Mouse (Mus musculus): ENCODE results near the gene Spock1. TPM values are rescaled to one million over a fixed set of nuclear protein-coding genes. Genes with fewer than 3 reads are reported as not detected.

The Spock1 gene
- total and polyA plus RNA-seq, 2 experiments from 2014 or later = 64.6 to 69.4 TPM

GRCm38 (mm10) chr13:57640968-57641367 is 267.2 kb downstream of the Spock1 start:
- Histone ChIP-seq H3K9me3 (ENCODE audit: low read length) (no peaks in the 10 kb centered on the region), H3K27me3 (ENCODE audit: insufficient read depth, low read length) (no peaks in the 10 kb centered on the region), H3K9ac (no peak overlapping the region), H3K27ac (ENCODE audit: low read depth, low read length) (no peak overlapping the region), H3K36me3 (ENCODE audit: insufficient read depth) (no peaks in the 10 kb centered on the region), H3K4me1 (ENCODE audit: insufficient read depth) (0 out of 2 replicates have a peak, but pooled peaks cover 10% of the 10 kb centered on the region), H3K4me3 (ENCODE audit: low read depth, low read length) (no peak overlapping the region), H3K4me2 (ENCODE audit: low read depth) (no peak overlapping the region)
- 67% methylated on average over 2 of the region's 2 CpGs for WGBS
- ATAC-seq = no peak
- TF ChIP-seq CTCF (IDR thresholded peaks at IDR 0.05; ENCODE audit: low read depth) = no peak
- no peak for DNase-seq

- H3K36me3 ChIP-seq (ENCODE audit: insufficient read depth) = no peaks in the 10 kb centered on the region
- ATAC-seq = peak; percentile 74
These were observed 269.3 kb downstream of the Spock1 start for GRCm38 (mm10) chr13:57638820-57639219.

GRCm38 (mm10) chr13:57637606-57638132 is 270.5 kb downstream of the Spock1 start:
- Histone ChIP-seq H3K27ac (ENCODE audit: low read depth, low read length) (peak overlapping the region; percentile 74), H3K27me3 (ENCODE audit: insufficient read depth, low read length) (no peaks in the 10 kb centered on the region), H3K4me2 (ENCODE audit: low read depth) (peak overlapping the region; percentile 19), H3K36me3 (ENCODE audit: insufficient read depth) (no peaks in the 10 kb centered on the region), H3K9ac (no peak overlapping the region), H3K9me3 (ENCODE audit: low read length) (no peaks in the 10 kb centered on the region), H3K4me1 (ENCODE audit: insufficient read depth) (0 out of 2 replicates have a peak, but pooled peaks cover 8% of the 10 kb centered on the region), H3K4me3 (ENCODE audit: low read depth, low read length) (no peak overlapping the region)
- 43% methylated on average over 15 of the region's 15 CpGs for WGBS
- no peak for TF ChIP-seq CTCF (IDR thresholded peaks at IDR 0.05; ENCODE audit: low read depth)
- ATAC-seq (0 out of 2 replicates have a peak, but pooled peaks have one; percentile 34), DNase-seq (peak; percentile 50)

More at GRCm38 (mm10) chr13:57638820-57639219, 269.3 kb downstream of the Spock1 start:
- 0 out of 2 replicates have a peak, but pooled peaks cover 10% of the 10 kb centered on the region for H3K4me1 ChIP-seq (ENCODE audit: insufficient read depth)
- peak overlapping the region; percentile 74 for H3K27ac ChIP-seq (ENCODE audit: low read depth, low read length)
- H3K9me3 ChIP-seq (ENCODE audit: low read length) = no peaks in the 10 kb centered on the region
- TF ChIP-seq CTCF (IDR thresholded peaks at IDR 0.05; ENCODE audit: low read depth) = no peak
- H3K4me2 ChIP-seq (ENCODE audit: low read depth) = no peak overlapping the region
- WGBS = 51% methylated on average over 5 of the region's 5 CpGs
- H3K27me3 ChIP-seq (ENCODE audit: insufficient read depth, low read length) = no peaks in the 10 kb centered on the region
- no peak overlapping the region for H3K9ac ChIP-seq
- DNase-seq = peak; percentile 83
- no peak overlapping the region for H3K4me3 ChIP-seq (ENCODE audit: low read depth, low read length)

- Histone ChIP-seq H3K9ac (no peak overlapping the region), H3K4me2 (ENCODE audit: low read depth) (peak overlapping the region; percentile 19), H3K27me3 (ENCODE audit: insufficient read depth, low read length) (no peaks in the 10 kb centered on the region), H3K9me3 (ENCODE audit: low read length) (no peaks in the 10 kb centered on the region), H3K4me1 (ENCODE audit: insufficient read depth) (0 out of 2 replicates have a peak, but pooled peaks cover 8% of the 10 kb centered on the region), H3K4me3 (ENCODE audit: low read depth, low read length) (no peak overlapping the region), H3K27ac (ENCODE audit: low read depth, low read length) (peak overlapping the region; percentile 74), H3K36me3 (ENCODE audit: insufficient read depth) (no peaks in the 10 kb centered on the region)
- ATAC-seq (0 out of 2 replicates have a peak, but pooled peaks have one; percentile 5), DNase-seq (peak; percentile 39)
- TF ChIP-seq CTCF (IDR thresholded peaks at IDR 0.05; ENCODE audit: low read depth) = no peak
- 49% methylated on average over 10 of the region's 10 CpGs for WGBS
These were observed 271.0 kb downstream of the Spock1 start for GRCm38 (mm10) chr13:57637080-57637572.

GRCm38 (mm10) chr13:57636196-57637015 is 271.7 kb downstream of the Spock1 start:
- H3K4me3 ChIP-seq (ENCODE audit: low read depth, low read length) = no peak overlapping the region
- 41% methylated on average over 10 of the region's 10 CpGs for WGBS
- no peaks in the 10 kb centered on the region for H3K36me3 ChIP-seq (ENCODE audit: insufficient read depth)
- no peak for TF ChIP-seq CTCF (IDR thresholded peaks at IDR 0.05; ENCODE audit: low read depth)
- no peaks in the 10 kb centered on the region for H3K9me3 ChIP-seq (ENCODE audit: low read length)
- H3K27me3 ChIP-seq (ENCODE audit: insufficient read depth, low read length) = no peaks in the 10 kb centered on the region
- peak; percentile 48 for DNase-seq
- peak overlapping the region; percentile 74 for H3K27ac ChIP-seq (ENCODE audit: low read depth, low read length)
- no peak overlapping the region for H3K4me2 ChIP-seq (ENCODE audit: low read depth)
- ATAC-seq = no peak
- H3K9ac ChIP-seq = no peak overlapping the region
- H3K4me1 ChIP-seq (ENCODE audit: insufficient read depth) = 0 out of 2 replicates have a peak, but pooled peaks cover 8% of the 10 kb centered on the region

- no peak for DNase-seq
- no peaks in the 10 kb centered on the region for H3K9me3 ChIP-seq (ENCODE audit: low read length)
- no peaks in the 10 kb centered on the region for H3K27me3 ChIP-seq (ENCODE audit: insufficient read depth, low read length)
- H3K27ac ChIP-seq (ENCODE audit: low read depth, low read length) = no peak overlapping the region
- peak; percentile 51 for ATAC-seq
- no peaks in the 10 kb centered on the region for H3K4me1 ChIP-seq (ENCODE audit: insufficient read depth)
- 80% methylated on average over 4 of the region's 4 CpGs for WGBS
- no peaks in the 10 kb centered on the region for H3K36me3 ChIP-seq (ENCODE audit: insufficient read depth)
- H3K9ac ChIP-seq = no peak overlapping the region
- no peak overlapping the region for H3K4me3 ChIP-seq (ENCODE audit: low read depth, low read length)
- no peak overlapping the region for H3K4me2 ChIP-seq (ENCODE audit: low read depth)
- no peak for TF ChIP-seq CTCF (IDR thresholded peaks at IDR 0.05; ENCODE audit: low read depth)
These were observed 277.6 kb downstream of the Spock1 start for GRCm38 (mm10) chr13:57630532-57630931.

GRCm38 (mm10) chr13:57628218-57628617 is 279.9 kb downstream of the Spock1 start:
- Histone ChIP-seq H3K36me3 (ENCODE audit: insufficient read depth) (no peaks in the 10 kb centered on the region), H3K4me1 (ENCODE audit: insufficient read depth) (no peaks in the 10 kb centered on the region), H3K9me3 (ENCODE audit: low read length) (no peaks in the 10 kb centered on the region), H3K4me3 (ENCODE audit: low read depth, low read length) (no peak overlapping the region), H3K27me3 (ENCODE audit: insufficient read depth, low read length) (no peaks in the 10 kb centered on the region), H3K27ac (ENCODE audit: low read depth, low read length) (no peak overlapping the region), H3K9ac (no peak overlapping the region), H3K4me2 (ENCODE audit: low read depth) (no peak overlapping the region)
- TF ChIP-seq CTCF (IDR thresholded peaks at IDR 0.05; ENCODE audit: low read depth) = no peak
- no peak for ATAC-seq
- no peak for DNase-seq
- 80% methylated on average over 8 of the region's 8 CpGs for WGBS
